Mouse (Mus musculus) kidney, adult 10 weeks (tissue): ENCODE results near the gene Atoh8. TPM values are rescaled to one million over a fixed set of nuclear protein-coding genes. Genes with fewer than 3 reads are reported as not detected.

Experiments
- polyA plus RNA-seq: library from polyadenylated mRNA; stranded (reverse); fragments of 350-450 nt; fragmentation: Illumina TruSeq; extraction: RNeasy Lipid Tissue Mini Kit (QIAGEN cat#74804); gene quantifications from one replicate; pipeline ENCODE4 v1.2.3, GENCODE M21; 2014; ENCODE audit warnings: low read depth, low replicate concordance

Atoh8 gene
- polyA plus RNA-seq: not detected

DNA sequence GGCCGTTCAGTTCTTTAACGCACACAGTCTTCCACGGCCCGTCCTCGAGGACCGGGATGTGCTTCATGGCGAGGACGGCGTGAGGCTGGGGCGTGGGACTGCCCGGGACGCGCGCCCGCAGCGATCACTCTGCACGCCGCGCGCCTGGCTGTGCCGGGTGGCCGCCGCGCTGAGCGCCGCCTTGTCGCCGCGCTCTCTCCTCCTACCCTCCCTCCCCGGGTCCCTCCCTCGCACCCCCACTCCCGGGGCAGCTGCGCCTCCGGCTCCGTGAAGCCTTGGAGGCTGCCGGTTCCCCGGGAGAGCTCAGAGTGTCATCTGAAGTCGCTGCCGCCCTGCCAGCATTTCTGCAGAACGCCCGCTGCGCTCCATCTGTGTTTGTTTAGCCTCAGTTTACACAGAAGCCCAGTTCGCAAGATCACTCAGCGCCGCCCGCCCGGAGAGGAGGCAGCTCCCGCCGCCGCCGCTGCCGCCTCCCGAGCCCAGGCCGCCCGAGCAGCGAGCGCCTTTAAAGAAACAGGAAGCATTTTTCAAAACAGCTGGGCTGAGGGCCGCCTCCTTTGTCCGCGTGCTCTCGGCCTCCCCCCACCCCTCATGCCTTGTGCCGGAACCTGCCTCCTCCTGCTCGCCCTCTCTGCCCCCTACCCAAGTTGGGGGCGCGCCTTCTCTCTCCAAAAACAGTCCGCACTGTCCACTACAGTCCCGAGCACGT lies at the start of gene Atoh8:
Gene Atoh8 (minus strand): TSS at position 480 of the 709 bp plus-strand sequence.

Other genes with a start within 250 kb of the Atoh8 start
- gene St3gal5, start 138.0 kb downstream of the Atoh8 start, polyA plus RNA-seq: 4.2 TPM
- not detected for gene Sftpb, start 69.0 kb upstream of the Atoh8 start, polyA plus RNA-seq
- 36.5 TPM for gene Usp39, start 109.6 kb upstream of the Atoh8 start, polyA plus RNA-seq
- 32.9 TPM for gene 0610030E20Rik, start 111.7 kb upstream of the Atoh8 start, polyA plus RNA-seq
- gene Tmem150a, start 119.9 kb upstream of the Atoh8 start, polyA plus RNA-seq: 2.9 TPM
- gene Rnf181, start 131.4 kb upstream of the Atoh8 start, polyA plus RNA-seq: 376 TPM
- gene Vamp5, start 144.9 kb upstream of the Atoh8 start, polyA plus RNA-seq: 0.53 TPM
- 120 TPM for gene Vamp8, start 155.1 kb upstream of the Atoh8 start, polyA plus RNA-seq
- gene Ggcx, start 178.7 kb upstream of the Atoh8 start, polyA plus RNA-seq: 15.2 TPM
- 592 TPM for gene Mat2a, start 204.0 kb upstream of the Atoh8 start, polyA plus RNA-seq